Mouse (Mus musculus): Measurements from ENCODE around the gene Gm13278.
"Not testable (repeated sequence)": the region's sequence is repeated elsewhere in the genome, so short reads cannot be mapped to it uniquely, and the experiment has no call there.

Gm13278 gene

DNA sequence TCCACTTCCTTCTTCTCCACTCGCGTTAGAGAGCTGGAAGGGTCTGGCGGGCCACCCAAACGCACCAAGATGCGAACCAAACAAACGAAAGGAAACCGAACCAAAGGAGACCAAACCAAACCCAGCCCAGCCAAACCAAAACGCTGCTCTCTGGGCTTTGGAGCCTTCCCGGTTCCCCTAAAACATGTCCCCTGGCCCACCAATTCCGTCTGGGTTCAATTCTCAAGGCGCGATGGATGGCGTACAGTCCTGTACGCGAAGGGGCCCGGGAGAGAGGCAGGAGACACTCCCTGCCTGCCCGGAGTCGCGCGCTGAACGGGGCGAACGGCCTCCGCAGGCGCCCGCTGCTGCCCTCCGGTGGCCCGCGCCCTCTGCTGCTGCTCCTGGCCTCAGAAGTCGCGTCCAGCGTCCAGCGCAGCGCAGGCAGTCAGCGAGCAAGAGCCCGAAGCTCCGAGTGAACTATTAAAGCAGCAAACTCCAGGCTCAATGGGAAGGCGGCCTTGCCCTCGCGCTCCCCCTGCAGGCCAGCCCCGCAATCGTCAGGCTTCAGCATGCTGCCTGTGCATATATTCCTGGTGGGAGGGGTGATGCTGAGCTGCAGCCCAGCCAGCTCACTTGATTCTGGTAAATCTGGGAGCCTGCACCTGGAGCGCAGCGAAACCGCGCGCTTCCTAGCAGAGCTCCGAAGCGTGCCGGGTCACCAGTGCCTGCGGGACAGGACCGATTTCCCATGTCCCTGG lies 2.8 kb downstream of the Gm13278 start, which contains the start of gene Gm13275:
Gm13275 (plus strand) TSS at position 552 of the 740 bp plus-strand sequence.
- peak; percentile 78 to 85 for DNase-seq

DNA sequence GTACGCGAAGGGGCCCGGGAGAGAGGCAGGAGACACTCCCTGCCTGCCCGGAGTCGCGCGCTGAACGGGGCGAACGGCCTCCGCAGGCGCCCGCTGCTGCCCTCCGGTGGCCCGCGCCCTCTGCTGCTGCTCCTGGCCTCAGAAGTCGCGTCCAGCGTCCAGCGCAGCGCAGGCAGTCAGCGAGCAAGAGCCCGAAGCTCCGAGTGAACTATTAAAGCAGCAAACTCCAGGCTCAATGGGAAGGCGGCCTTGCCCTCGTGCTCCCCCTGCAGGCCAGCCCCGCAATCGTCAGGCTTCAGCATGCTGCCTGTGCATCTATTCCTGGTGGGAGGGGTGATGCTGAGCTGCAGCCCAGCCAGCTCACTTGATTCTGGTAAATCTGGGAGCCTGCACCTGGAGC lies 5.7 kb downstream of the Gm13278 start, which contains the start of gene Gm13279:
Gm13279 (plus strand) TSS at position 301 of the 400 bp plus-strand sequence.
- not testable (repeated sequence) for DNase-seq

DNA sequence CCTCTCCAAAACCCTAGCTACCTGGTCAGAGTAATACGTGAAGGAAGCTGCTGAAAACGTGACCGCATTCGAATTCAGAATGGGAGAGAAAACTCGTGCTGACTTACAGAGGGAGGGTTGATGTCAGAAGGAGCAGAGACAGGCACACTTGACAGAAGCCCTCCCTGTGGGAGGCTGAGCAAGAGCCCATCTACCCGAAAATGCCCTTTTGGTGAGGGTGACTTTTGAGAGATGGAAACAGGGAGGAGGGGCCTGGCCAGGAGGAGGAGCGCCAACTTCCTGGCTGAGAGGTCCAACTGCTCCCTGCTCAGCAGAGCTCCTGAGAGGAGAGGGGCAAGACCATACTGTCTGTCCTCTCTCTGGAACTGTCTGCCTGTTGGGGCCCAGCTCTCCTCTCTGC lies 8.0 kb downstream of the Gm13278 start, which contains the start of gene Gm13285:
Gm13285 (plus strand) TSS at position 301 of the 400 bp plus-strand sequence.
- not testable (repeated sequence) for DNase-seq

DNA sequence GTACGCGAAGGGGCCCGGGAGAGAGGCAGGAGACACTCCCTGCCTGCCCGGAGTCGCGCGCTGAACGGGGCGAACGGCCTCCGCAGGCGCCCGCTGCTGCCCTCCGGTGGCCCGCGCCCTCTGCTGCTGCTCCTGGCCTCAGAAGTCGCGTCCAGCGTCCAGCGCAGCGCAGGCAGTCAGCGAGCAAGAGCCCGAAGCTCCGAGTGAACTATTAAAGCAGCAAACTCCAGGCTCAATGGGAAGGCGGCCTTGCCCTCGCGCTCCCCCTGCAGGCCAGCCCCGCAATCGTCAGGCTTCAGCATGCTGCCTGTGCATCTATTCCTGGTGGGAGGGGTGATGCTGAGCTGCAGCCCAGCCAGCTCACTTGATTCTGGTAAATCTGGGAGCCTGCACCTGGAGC lies 11.6 kb downstream of the Gm13278 start, which contains the start of gene Gm13287:
Gm13287 (plus strand) TSS at position 301 of the 400 bp plus-strand sequence.
- DNase-seq, result not testable (repeated sequence)

DNA sequence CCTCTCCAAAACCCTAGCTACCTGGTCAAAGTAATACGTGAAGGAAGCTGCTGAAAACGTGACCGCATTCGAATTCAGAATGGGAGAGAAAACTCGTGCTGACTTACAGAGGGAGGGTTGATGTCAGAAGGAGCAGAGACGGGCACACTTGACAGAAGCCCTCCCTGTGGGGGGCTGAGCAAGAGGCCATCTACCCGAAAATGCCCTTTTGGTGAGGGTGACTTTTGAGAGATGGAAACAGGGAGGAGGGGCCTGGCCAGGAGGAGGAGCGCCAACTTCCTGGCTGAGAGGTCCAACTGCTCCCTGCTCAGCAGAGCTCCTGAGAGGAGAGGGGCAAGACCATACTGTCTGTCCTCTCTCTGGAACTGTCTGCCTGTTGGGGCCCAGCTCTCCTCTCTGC lies 13.9 kb downstream of the Gm13278 start, which contains the start of gene Gm13288:
Gm13288 (plus strand) TSS at position 301 of the 400 bp plus-strand sequence.
- DNase-seq, result not testable (repeated sequence)

DNA sequence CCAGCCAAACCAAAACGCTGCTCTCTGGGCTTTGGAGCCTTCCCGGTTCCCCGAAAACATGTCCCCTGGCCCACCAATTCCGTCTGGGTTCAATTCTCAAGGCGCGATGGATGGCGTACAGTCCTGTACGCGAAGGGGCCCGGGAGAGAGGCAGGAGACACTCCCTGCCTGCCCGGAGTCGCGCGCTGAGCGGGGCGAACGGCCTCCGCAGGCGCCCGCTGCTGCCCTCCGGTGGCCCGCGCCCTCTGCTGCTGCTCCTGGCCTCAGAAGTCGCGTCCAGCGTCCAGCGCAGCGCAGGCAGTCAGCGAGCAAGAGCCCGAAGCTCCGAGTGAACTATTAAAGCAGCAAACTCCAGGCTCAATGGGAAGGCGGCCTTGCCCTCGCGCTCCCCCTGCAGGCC lies 14.4 kb downstream of the Gm13278 start:
- peak; percentile 15 to 29 for DNase-seq

DNA sequence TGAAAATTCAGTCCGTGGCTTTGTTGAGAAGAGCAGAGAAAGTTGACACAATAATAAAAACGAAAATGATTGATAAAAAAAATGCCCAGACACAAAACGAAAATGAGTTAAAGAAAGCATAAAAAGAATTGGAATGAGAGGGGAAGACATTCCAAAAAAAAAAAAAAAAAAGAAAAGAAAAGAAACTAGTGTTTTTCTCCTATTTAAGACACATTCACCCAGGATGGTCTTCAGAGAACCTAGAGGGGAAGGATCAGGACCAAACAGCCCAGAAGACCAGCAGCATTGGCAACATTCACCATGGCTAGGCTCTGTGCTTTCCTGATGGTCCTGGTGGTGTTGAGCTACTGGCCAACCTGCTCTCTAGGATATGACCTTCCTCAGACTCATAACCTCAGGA lies 24.6 kb downstream of the Gm13278 start, which contains the start of gene Ifna7:
Ifna7 (plus strand) TSS at position 301 of the 400 bp plus-strand sequence.
- no peak for DNase-seq

DNA sequence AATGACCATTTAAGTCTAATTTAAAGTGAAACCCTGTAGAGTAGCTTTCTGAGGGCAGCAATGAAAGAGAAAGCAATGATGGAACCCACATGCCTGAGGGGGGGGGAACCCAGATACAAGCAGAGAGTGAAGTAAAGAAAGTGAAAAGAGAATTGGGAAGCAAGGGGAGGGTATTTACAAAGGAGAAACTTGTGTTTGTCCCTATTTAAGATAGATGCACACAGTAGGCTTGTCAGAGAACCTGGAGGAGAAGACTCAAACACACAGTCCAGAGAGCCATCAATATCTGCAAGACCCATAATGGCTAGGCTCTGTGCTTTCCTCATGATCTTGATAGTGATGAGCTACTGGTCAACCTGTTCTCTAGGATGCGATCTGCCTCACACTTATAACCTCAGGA lies 28.3 kb downstream of the Gm13278 start, which contains the start of gene Ifna11:
Ifna11 (plus strand) TSS at position 301 of the 400 bp plus-strand sequence.
- DNase-seq, result no peak

DNA sequence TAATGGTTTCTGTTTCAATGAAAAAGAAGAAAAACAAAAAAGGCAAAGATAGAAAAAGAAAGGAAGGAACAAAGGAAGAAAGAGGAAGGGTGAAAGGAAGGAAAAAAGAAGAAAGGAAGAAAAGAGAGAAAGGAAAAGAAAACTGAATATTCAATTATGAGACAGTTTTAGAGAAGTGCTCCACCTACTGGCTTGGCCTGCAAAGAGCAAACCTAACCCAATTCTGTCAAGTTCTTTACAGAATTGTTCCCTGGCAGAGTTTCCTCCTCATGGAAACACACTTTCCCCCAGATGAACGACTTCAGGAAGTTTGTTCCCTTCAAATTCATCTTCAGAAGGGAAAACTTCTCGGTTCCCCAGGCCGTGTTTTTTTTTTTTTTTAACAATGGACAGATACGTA lies 31.6 kb downstream of the Gm13278 start:
- peak; percentile 32 to 33 for DNase-seq

DNA sequence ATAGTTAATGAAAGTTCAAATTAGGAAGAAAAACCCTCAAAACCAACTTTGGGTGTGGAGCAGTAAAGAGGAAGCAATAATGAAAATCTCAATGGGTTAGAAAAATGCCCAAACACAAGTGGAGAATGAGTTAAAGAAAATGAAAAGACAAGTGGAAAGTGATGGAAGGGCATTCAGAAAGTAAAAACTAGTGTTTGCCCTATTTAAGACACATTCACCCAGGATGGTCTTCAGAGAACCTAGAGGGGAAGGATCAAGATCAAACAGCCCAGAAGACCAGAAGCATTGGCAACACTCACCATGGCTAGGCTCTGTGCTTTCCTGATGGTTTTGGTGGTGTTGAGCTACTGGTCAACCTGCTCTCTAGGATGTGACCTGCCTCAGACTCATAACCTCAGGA lies 35.8 kb downstream of the Gm13278 start, which contains the start of gene Ifna6:
Ifna6 (plus strand) TSS at position 301 of the 400 bp plus-strand sequence.
- DNase-seq, result not testable (repeated sequence)

DNA sequence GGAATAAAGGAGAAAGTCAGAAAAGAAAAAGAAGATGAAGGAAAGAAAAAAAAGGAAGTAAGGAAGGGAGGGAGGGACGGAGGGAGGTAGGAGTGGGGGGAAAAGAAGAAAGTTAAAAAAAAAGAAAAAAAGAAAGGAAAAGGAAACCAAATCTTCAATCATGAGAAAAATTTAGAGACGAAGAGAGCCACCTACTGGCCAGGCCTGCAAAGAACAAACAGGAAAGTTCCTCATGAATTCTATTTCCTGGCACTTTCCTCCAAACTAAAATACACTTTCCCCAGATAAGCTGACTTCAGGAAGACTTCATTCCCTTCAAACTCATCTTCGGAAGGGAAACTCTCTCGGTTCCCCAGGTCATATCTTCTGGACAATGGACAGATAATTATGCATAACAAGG lies 39.2 kb downstream of the Gm13278 start:
- DNase-seq, result peak; percentile 46 to 59

DNA sequence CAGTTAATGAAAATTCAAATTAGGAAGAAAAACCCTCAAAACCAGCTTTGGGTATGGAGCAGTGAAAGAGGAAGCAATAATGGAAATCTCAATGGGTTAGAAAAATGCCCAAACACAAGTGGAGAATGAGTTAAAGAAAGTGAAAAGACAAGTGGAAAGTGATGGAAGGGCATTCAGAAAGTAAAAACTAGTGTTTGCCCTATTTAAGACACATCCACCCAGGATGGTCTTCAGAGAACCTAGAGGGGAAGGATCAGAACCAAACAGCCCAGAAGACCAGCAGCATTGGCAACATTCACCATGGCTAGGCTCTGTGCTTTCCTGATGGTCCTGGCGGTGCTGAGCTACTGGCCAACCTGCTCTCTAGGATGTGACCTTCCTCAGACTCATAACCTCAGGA lies 43.9 kb downstream of the Gm13278 start, which contains the start of gene Ifna5:
Ifna5 (plus strand) TSS at position 301 of the 400 bp plus-strand sequence.
- not testable (repeated sequence) for DNase-seq

DNA sequence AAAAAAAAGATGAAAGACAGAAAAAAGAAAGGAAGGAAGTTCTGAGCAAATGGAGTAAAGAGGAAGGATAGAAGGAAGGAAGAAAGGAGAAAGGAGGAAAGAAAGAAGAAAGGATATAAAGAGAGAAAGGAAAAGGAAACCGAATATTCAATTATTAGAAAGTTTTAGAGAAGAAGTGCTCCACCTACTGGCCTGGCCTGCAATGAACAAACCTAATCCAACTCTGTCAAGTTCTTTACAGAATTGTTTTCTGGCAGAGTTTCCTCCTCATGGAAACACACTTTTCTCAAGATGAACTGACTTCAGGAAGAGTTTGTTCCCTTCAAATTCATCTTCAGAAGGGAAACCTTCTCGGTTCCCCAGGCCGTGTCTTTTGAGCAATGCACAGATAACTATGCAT lies 47.5 kb downstream of the Gm13278 start:
- peak; percentile 42 to 53 for DNase-seq

DNA sequence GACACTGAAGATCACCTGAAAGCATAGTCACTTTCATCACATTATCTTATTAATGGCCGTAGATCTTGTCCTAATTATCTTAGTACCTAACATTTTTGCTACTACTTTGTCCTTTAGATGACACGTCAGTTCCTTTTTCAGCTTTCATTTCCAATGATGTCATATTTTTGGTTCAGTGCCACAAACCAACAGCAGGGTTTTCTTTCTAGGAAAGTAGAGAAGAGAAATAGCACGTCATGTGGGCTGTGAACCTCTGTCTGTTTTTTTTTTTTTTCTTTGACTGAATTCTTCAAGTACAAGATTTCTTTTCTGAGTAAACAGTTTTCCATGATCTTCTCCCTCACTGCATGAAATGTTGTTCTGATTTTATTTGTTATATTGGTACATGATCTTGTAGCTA lies 48.7 kb downstream of the Gm13278 start:
- no peak for DNase-seq

DNA sequence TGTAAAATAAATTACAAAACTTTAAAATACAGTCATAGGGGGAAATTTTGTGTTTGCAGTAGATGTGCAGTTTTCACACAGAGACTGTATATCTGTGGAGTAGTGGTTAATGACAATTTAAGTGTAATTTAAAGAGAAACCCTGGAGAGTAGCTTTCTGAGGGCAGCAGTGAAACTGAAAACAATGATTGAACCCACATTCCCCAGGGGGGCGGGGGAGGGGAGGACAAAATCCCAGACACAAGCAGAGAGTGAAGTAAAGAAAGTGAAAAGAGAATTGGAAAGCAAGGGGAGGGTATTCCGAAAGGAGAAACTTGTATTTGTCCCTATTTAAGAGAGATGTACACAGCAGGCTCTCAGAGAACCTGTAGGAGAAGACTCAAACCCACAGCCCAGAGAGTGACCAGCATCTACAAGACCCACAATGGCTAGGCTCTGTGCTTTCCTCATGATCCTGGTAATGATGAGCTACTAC lies 50.1 kb downstream of the Gm13278 start, which contains the start of gene Ifna4:
Ifna4 (plus strand) TSS at position 424 of the 474 bp plus-strand sequence.
- DNase-seq, result peak; percentile 24 to 44
